Mouse (Mus musculus) neutrophil, adult 83 days (primary cell): Measurements from ENCODE around the gene Ctsg. TPM values are rescaled to one million over a fixed set of nuclear protein-coding genes. Genes with fewer than 3 reads are reported as not detected.

Experiments used
- total RNA-seq, 2 experiments: library from RNA; stranded (reverse); gene quantifications; one replicate each; pipeline ENCODE4 v1.2.4; 2023

Gene Ctsg
- total RNA-seq = 100 to 1,000 TPM; 187 to 200 TPM

GRCm38 (mm10) chr14:56102386-56102785, at the start of gene Ctsg:
Gene Ctsg, minus strand, starts transcription at chr14:56102574.

DNA sequence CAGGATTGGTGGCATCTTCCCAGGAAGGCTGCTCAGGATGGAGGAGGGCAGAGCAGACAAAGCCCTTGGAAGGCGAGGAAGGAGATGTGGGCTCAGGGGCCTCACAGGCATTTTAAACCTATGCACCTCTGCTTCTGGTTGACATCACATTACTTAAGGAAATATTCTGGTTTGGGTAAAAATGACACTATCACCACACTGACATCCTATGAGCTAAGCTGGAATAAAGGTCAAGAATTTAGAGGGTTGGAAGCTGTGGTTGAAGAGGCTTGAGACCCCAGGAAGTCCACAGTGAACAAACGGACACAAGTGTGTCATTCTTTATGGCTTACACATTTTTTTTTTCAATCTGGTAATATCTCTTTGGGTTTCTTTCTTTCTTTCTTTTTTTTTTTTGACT, 30.1 kb upstream of the Ctsg start, which contains the start of gene Gzmd:
Gene Gzmd, minus strand, starts transcription at position 101 of the 400 bp plus-strand sequence.

DNA sequence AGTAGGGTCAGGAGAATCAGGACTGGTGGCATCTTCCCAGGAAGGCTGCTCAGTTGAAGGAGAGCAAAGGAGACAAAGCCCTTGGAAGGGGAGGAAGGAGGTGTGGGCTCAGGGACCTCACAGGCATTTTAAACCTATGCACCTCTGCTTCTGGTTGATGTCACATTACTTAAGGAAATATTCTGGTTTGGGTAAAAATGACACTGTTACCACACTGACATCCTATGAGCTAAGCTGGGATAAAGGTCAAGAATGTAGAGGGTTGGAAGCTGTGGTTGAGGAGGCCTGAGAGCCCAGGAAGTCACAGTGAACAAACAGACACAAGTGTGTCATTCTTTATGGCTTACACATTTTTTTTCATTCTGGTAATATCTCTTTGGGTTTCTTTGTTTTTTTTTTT, 18.2 kb upstream of the Ctsg start, which contains the start of gene Gzme:
Gene Gzme, minus strand, starts transcription at position 101 of the 400 bp plus-strand sequence.

DNA sequence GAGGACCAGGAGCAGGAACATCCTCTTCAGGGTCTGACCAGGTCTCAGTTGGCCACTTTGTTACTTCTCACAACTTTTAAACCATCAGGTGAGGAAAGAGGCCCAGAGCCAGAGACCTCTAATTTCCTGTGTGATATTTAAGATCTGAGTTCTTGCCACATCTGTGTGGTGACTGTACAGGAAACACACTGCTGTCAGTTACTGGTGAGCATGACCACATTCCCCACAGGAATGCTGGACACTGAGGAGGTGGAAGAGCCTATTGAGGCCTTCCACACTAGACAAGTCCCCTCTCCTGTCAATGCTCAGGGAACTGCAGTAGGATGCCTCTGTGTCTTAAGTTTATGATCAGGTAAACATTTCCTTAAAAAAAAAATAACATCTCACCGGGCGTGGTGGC, 17.2 kb downstream of the Ctsg start, which contains the start of gene Mcpt8:
Gene Mcpt8, minus strand, starts transcription at position 107 of the 400 bp plus-strand sequence.

GRCm38 (mm10) chr14:56062213-56062612, 40.2 kb downstream of the Ctsg start, which contains the start of gene Mcpt4:
Gene Mcpt4, minus strand, starts transcription at chr14:56062313.

Other genes starting within 250 kb of the Ctsg start
- gene Nynrin, start 248.6 kb downstream of the Ctsg start, total RNA-seq = 1 to 10 TPM; 2.9 to 4.2 TPM
- 1 to 10 TPM in 1 of 2 experiments, under 1 TPM in 1; 0.53 to 1.3 TPM for gene Cbln3, start 218.2 kb downstream of the Ctsg start, total RNA-seq
- gene Khnyn, start 217.6 kb downstream of the Ctsg start, total RNA-seq = 10 to 100 TPM; 62.4 to 74.0 TPM
- gene Sdr39u1, start 202.3 kb downstream of the Ctsg start, total RNA-seq = 1 to 10 TPM; 1.9 to 2.5 TPM
- gene Cma1, start 157.9 kb downstream of the Ctsg start, total RNA-seq = not detected
- gene Cma2, start 151.6 kb downstream of the Ctsg start, total RNA-seq = not detected
- gene Mcpt1, start 84.6 kb downstream of the Ctsg start, total RNA-seq = not detected
- gene Mcpt9, start 72.1 kb downstream of the Ctsg start, total RNA-seq = not detected
- gene Mcpt2, start 60.5 kb downstream of the Ctsg start, total RNA-seq = not detected
- not detected for gene Mcpt4, start 40.3 kb downstream of the Ctsg start, total RNA-seq
- 100 to 1,000 TPM; 119 to 162 TPM for gene Mcpt8, start 17.3 kb downstream of the Ctsg start, total RNA-seq
- not detected for gene Gzme, start 18.1 kb upstream of the Ctsg start, total RNA-seq
- not detected for gene Gzmd, start 30.0 kb upstream of the Ctsg start, total RNA-seq
- not detected for gene Gzmg, start 57.0 kb upstream of the Ctsg start, total RNA-seq
- not detected for gene Gzmn, start 72.0 kb upstream of the Ctsg start, total RNA-seq
- gene Gzmf, start 108.8 kb upstream of the Ctsg start, total RNA-seq = not detected
- not detected for gene Gzmc, start 132.1 kb upstream of the Ctsg start, total RNA-seq
- not detected for gene Gzmb, start 159.7 kb upstream of the Ctsg start, total RNA-seq